Mouse (Mus musculus) megakaryocyte-erythroid progenitor cell, adult 5-6 weeks (primary cell): ENCODE measurements around the gene Tmem63b. TPM values are rescaled to one million over a fixed set of nuclear protein-coding genes. Genes with fewer than 3 reads are reported as not detected.
A peak's percentile ranks its signal among the peaks of the same experiment; 100 is the strongest.
"Not testable (repeated sequence)": the region's sequence is repeated elsewhere in the genome, so short reads cannot be mapped to it uniquely, and the experiment has no call there.

Source experiments
- ATAC-seq: replicated peaks from 2 replicates; pipeline ENCODE4 v1.8.0; 2016; ENCODE audit warnings: mild to moderate bottlenecking, inconsistent platforms; ENCODE audit not compliant: severe bottlenecking, poor library complexity, low FRiP score, low TSS enrichment
- total RNA-seq, 2 experiments: library from RNA; stranded (forward) in 1 of 2; stranded (reverse) in 1 of 2; fragments of 200-1000, 215-1000 nt in 1 of 2; fragments of >200 nt in 1 of 2; fragmentation: Nextera tagmentation in 1 of 2; gene quantifications; 2 replicates each; pipeline ENCODE4 v1.2.3; 2014 to 2017

The Tmem63b gene
- total RNA-seq, 2 experiments from 2014 or later, result 10.2 to 21.1 TPM

GRCm38 (mm10) chr17:45629861-45630694 is 56.6 kb downstream of the Tmem63b start:
- peak; percentile 50 for ATAC-seq

- no peak for ATAC-seq
These were observed 57.5 kb downstream of the Tmem63b start for GRCm38 (mm10) chr17:45628885-45629855.

GRCm38 (mm10) chr17:45628160-45628559 is 58.5 kb downstream of the Tmem63b start:
- ATAC-seq, result no peak

GRCm38 (mm10) chr17:45626577-45627134 is 60.0 kb downstream of the Tmem63b start:
- ATAC-seq, result peak; percentile 86

- ATAC-seq, result not testable (repeated sequence)
These were observed 63.3 kb downstream of the Tmem63b start for GRCm38 (mm10) chr17:45623425-45623824.

GRCm38 (mm10) chr17:45619386-45620256 is 67.1 kb downstream of the Tmem63b start:
- peak; percentile 34; the same call in 1 of the 2 replicates for ATAC-seq

- ATAC-seq, result no peak
These were observed 67.7 kb downstream of the Tmem63b start for GRCm38 (mm10) chr17:45618941-45619385.

GRCm38 (mm10) chr17:45617655-45618054 is 69.0 kb downstream of the Tmem63b start:
- no peak for ATAC-seq

- ATAC-seq, result no peak
These were observed 70.0 kb downstream of the Tmem63b start for GRCm38 (mm10) chr17:45616679-45617078.

- ATAC-seq, result no peak
These were observed 70.6 kb downstream of the Tmem63b start for GRCm38 (mm10) chr17:45616046-45616650.

- no peak for ATAC-seq
These were observed 73.8 kb downstream of the Tmem63b start for GRCm38 (mm10) chr17:45612921-45613320.

GRCm38 (mm10) chr17:45612008-45612407 is 74.7 kb downstream of the Tmem63b start:
- ATAC-seq, result no peak

Other genes with a start within 250 kb of the Tmem63b start
- gene Spats1, start 211.5 kb downstream of the Tmem63b start, total RNA-seq (2014; fragmentation: Nextera tagmentation), result not detected in 2 replicates
- not detected in 2 replicates for gene Spats1, start 211.5 kb downstream of the Tmem63b start, total RNA-seq (2017)
- gene Aars2, start 180.1 kb downstream of the Tmem63b start, total RNA-seq (2014; fragmentation: Nextera tagmentation), result 17.5 and 20.6 TPM in 2 replicates
- 9.8 and 13.4 TPM in 2 replicates for gene Aars2, start 180.1 kb downstream of the Tmem63b start, total RNA-seq (2017)
- not detected in 2 replicates for gene Tcte1, start 163.5 kb downstream of the Tmem63b start, total RNA-seq (2014; fragmentation: Nextera tagmentation)
- gene Tcte1, start 163.5 kb downstream of the Tmem63b start, total RNA-seq (2017), result not detected in 2 replicates
- not detected in 2 replicates for gene Tmem151b, start 137.2 kb downstream of the Tmem63b start, total RNA-seq (2014; fragmentation: Nextera tagmentation)
- not detected in 2 replicates for gene Tmem151b, start 137.2 kb downstream of the Tmem63b start, total RNA-seq (2017)
- 4.2 and 6.0 TPM in 2 replicates for gene Nfkbie, start 131.2 kb downstream of the Tmem63b start, total RNA-seq (2014; fragmentation: Nextera tagmentation)
- 3.2 and 3.9 TPM in 2 replicates for gene Nfkbie, start 131.2 kb downstream of the Tmem63b start, total RNA-seq (2017)
- gene Slc35b2, start 123.0 kb downstream of the Tmem63b start, total RNA-seq (2014; fragmentation: Nextera tagmentation), result 46.9 and 74.5 TPM in 2 replicates
- 27.7 and 60.3 TPM in 2 replicates for gene Slc35b2, start 123.0 kb downstream of the Tmem63b start, total RNA-seq (2017)
- gene Hsp90ab1, start 113.6 kb downstream of the Tmem63b start, total RNA-seq (2014; fragmentation: Nextera tagmentation), result 1,847 and 1,911 TPM in 2 replicates
- 2,660 and 3,319 TPM in 2 replicates for gene Hsp90ab1, start 113.6 kb downstream of the Tmem63b start, total RNA-seq (2017)
- gene Slc29a1, start 87.3 kb downstream of the Tmem63b start, total RNA-seq (2014; fragmentation: Nextera tagmentation), result 166 and 176 TPM in 2 replicates
- gene Slc29a1, start 87.3 kb downstream of the Tmem63b start, total RNA-seq (2017), result 89.2 and 171 TPM in 2 replicates
- gene Mymx, start 84.8 kb downstream of the Tmem63b start, total RNA-seq (2014; fragmentation: Nextera tagmentation), result not detected in 2 replicates
- not detected in 2 replicates for gene Mymx, start 84.8 kb downstream of the Tmem63b start, total RNA-seq (2017)
- gene Capn11, start 27.6 kb downstream of the Tmem63b start, total RNA-seq (2014; fragmentation: Nextera tagmentation), result 0.98 TPM in 1 of 2 replicates, not detected in the other
- 0.15 TPM in 1 of 2 replicates, not detected in the other for gene Capn11, start 27.6 kb downstream of the Tmem63b start, total RNA-seq (2017)
- 79.0 and 88.9 TPM in 2 replicates for gene Mrpl14, start 583 bp downstream of the Tmem63b start, total RNA-seq (2014; fragmentation: Nextera tagmentation)
- 9.7 and 14.4 TPM in 2 replicates for gene Mrpl14, start 583 bp downstream of the Tmem63b start, total RNA-seq (2017)
- gene 1600014C23Rik, start 46.9 kb upstream of the Tmem63b start, total RNA-seq (2014; fragmentation: Nextera tagmentation), result not detected in 2 replicates
- gene 1600014C23Rik, start 46.9 kb upstream of the Tmem63b start, total RNA-seq (2017), result not detected in 2 replicates